22 mouse cellular contexts compared by ENCODE assay signal in the genomic region with DNA sequence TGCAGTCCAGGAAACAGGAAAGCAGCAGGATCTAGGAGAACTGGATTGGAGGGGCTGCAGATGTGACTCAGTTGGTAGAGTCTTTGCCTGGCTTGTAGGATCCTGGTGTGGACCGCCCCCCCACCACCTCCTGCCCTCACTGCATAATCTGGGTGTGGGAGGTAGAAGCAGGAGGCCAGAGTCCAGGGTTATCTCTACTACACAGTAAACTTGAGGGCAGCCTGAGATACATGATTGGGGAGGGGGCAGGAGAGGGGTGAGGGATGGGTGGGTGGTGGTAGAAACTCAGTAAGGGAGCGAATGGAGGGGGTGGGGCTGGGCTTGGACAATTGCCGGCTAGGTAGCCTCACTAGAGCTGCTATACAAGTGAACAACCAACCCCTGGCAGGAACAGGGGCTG. TPM values are rescaled to one million over a fixed set of nuclear protein-coding genes. Genes with fewer than 3 reads are reported as not detected.
DNase-seq lines count a peak whose midpoint lies in the region; ATAC-seq and TF ChIP-seq lines count a peak whose summit lies in the region.
"Had no signal": no experiment of that assay in that cellular context is flagged by ENCODE, and none has a peak within 500 bp of the region (broad histone marks: within the 10 kb centered on the region; RNA-seq: fewer than 3 reads in every experiment).

No protein-coding gene starts in this region.

- no peaks in the 10 kb centered on the region for H3K36me3 ChIP-seq in forebrain, embryonic 10.5 days (replicated peaks)
- no peaks in the 10 kb centered on the region for H3K36me3 ChIP-seq in forebrain, embryonic 15.5 days
- H3K36me3 ChIP-seq in lung, postnatal 0 days (ENCODE audit: insufficient read depth, low read length): no peaks in the 10 kb centered on the region
- no peaks in the 10 kb centered on the region for H3K36me3 ChIP-seq in liver, embryonic 15.5 days (replicated peaks)
- H3K36me3 ChIP-seq in neural tube, embryonic 15.5 days: no peaks in the 10 kb centered on the region

- H3K9me3 ChIP-seq in forebrain, embryonic 10.5 days: no peaks in the 10 kb centered on the region
- H3K9me3 ChIP-seq in forebrain, embryonic 15.5 days: no peaks in the 10 kb centered on the region
- no peaks in the 10 kb centered on the region for H3K9me3 ChIP-seq in lung, postnatal 0 days (ENCODE audit: low read length)
- H3K9me3 ChIP-seq in liver, embryonic 15.5 days (replicated peaks): no peaks in the 10 kb centered on the region
- no peaks in the 10 kb centered on the region for H3K9me3 ChIP-seq in neural tube, embryonic 15.5 days (replicated peaks)

- no peak for ATAC-seq in forebrain, embryonic 15.5 days (replicated peaks)
- no peak for ATAC-seq in lung, postnatal 0 days
- ATAC-seq in liver, embryonic 15.5 days (ENCODE audit: insufficient read depth): peak; percentile 63
- no peak for ATAC-seq in neural tube, embryonic 15.5 days (ENCODE audit: low FRiP score)

- DNase-seq in forebrain, embryonic 10.5 days (ENCODE audit: extremely low spot score, low spot score): no peak
- no peak for DNase-seq in lung, postnatal 0 days (ENCODE audit: low spot score)
- no peak for DNase-seq in lung, postnatal 10 days
- DNase-seq in layer of hippocampus, postnatal 25 days (ENCODE audit: extremely low spot score in 1 of 2, low spot score in 1 of 2): no peak
- no peak for DNase-seq in T-cell, adult 2 months (ENCODE audit: low spot score)
- DNase-seq: adrenal gland, postnatal 14 days; cerebellum, adult 9-11 months; heart, postnatal 10 days; kidney, postnatal 25 days; retina, postnatal 1 day; spleen, adult 18-20 months had no signal

- peaks cover 69% of the 10 kb centered on the region for H3K27me3 ChIP-seq in forebrain, embryonic 10.5 days (ENCODE audit: poor library complexity, severe bottlenecking)
- H3K27me3 ChIP-seq in forebrain, embryonic 15.5 days: no peaks in the 10 kb centered on the region
- H3K27me3 ChIP-seq in lung, postnatal 0 days (replicated peaks; ENCODE audit: insufficient read depth, low read length): no peaks in the 10 kb centered on the region
- no peaks in the 10 kb centered on the region for H3K27me3 ChIP-seq in liver, embryonic 15.5 days
- peaks cover 8% of the 10 kb centered on the region; the same call in 1 of the 2 replicates for H3K27me3 ChIP-seq in neural tube, embryonic 15.5 days (replicated peaks)
- H3K27me3 ChIP-seq: CH12.LX had no signal

- no peak overlapping the region for H3K9ac ChIP-seq in forebrain, embryonic 15.5 days (replicated peaks)
- no peak overlapping the region for H3K9ac ChIP-seq in lung, postnatal 0 days (replicated peaks; ENCODE audit: low read depth)
- H3K9ac ChIP-seq in liver, embryonic 15.5 days: no peak overlapping the region
- H3K9ac ChIP-seq in neural tube, embryonic 15.5 days (replicated peaks): no peak overlapping the region

- H3K27ac ChIP-seq in forebrain, embryonic 10.5 days: peak overlapping the region; percentile 66
- H3K27ac ChIP-seq in forebrain, embryonic 15.5 days (replicated peaks): no peak overlapping the region
- H3K27ac ChIP-seq in lung, postnatal 0 days (ENCODE audit: low read length): peak overlapping the region; percentile 38; the same call in 1 of the 2 replicates
- peak overlapping the region; percentile 24 for H3K27ac ChIP-seq in liver, embryonic 15.5 days (replicated peaks)
- no peak overlapping the region for H3K27ac ChIP-seq in neural tube, embryonic 15.5 days (replicated peaks)

- no peak for TF ChIP-seq CTCF in lung, postnatal 0 days (IDR thresholded peaks at IDR 0.05)

- WGBS in forebrain, embryonic 10.5 days: 64% methylated on average over 3 of the region's 3 CpGs
- WGBS in forebrain, embryonic 15.5 days: 64% methylated on average over 3 of the region's 3 CpGs
- 35% methylated on average over 3 of the region's 3 CpGs for WGBS in lung, postnatal 0 days
- 11% methylated on average over 3 of the region's 3 CpGs for WGBS in liver, embryonic 15.5 days (ENCODE audit: insufficient replicate concordance)
- 47% methylated on average over 3 of the region's 3 CpGs for WGBS in neural tube, embryonic 15.5 days

- no peak overlapping the region for H3K4me2 ChIP-seq in forebrain, embryonic 15.5 days (replicated peaks)
- H3K4me2 ChIP-seq in lung, postnatal 0 days (replicated peaks; ENCODE audit: low read depth, low read length): no peak overlapping the region
- peak overlapping the region; percentile 36 for H3K4me2 ChIP-seq in liver, embryonic 15.5 days
- no peak overlapping the region for H3K4me2 ChIP-seq in neural tube, embryonic 15.5 days

- H3K4me1 ChIP-seq in forebrain, embryonic 10.5 days: peaks cover 55% of the 10 kb centered on the region
- H3K4me1 ChIP-seq in forebrain, embryonic 15.5 days: peaks cover 5% of the 10 kb centered on the region
- peaks cover 5% of the 10 kb centered on the region; the same call in 1 of the 2 replicates for H3K4me1 ChIP-seq in lung, postnatal 0 days (ENCODE audit: insufficient read depth, low read depth, low read length)
- peaks cover 49% of the 10 kb centered on the region for H3K4me1 ChIP-seq in liver, embryonic 15.5 days (replicated peaks)
- peaks cover 15% of the 10 kb centered on the region for H3K4me1 ChIP-seq in neural tube, embryonic 15.5 days

- H3K4me3 ChIP-seq in forebrain, embryonic 10.5 days: no peak overlapping the region
- H3K4me3 ChIP-seq in forebrain, embryonic 15.5 days: no peak overlapping the region
- H3K4me3 ChIP-seq in lung, postnatal 0 days (ENCODE audit: low read depth, low read length): no peak overlapping the region
- H3K4me3 ChIP-seq in liver, embryonic 15.5 days (replicated peaks): no peak overlapping the region
- H3K4me3 ChIP-seq in neural tube, embryonic 15.5 days (replicated peaks): no peak overlapping the region

- no peak for TF ChIP-seq EP300 in lung, postnatal 0 days (IDR thresholded peaks at IDR 0.05)

RNA-seq across cellular contexts. Expression of a gene that starts 38.3 kb away (rescaled TPM):
- polyA plus RNA-seq in forebrain, embryonic 10.5 days (2016; fragmentation: Nextera tagmentation; extraction: Ambion mirVana): not detected in 2 replicates
- not detected in 2 replicates for polyA plus RNA-seq in forebrain, embryonic 15.5 days (2015; fragmentation: Nextera tagmentation; extraction: Ambion mirVana)
- polyA plus RNA-seq in lung, postnatal 0 days (2015; fragmentation: Nextera tagmentation; extraction: Ambion mirVana): not detected in 2 replicates
- polyA plus RNA-seq in liver, embryonic 15.5 days (2015; fragmentation: Nextera tagmentation; extraction: Ambion mirVana): not detected in 2 replicates
- not detected in 2 replicates for polyA plus RNA-seq in neural tube, embryonic 15.5 days (2015; fragmentation: Nextera tagmentation; extraction: Ambion mirVana)
- not detected for total RNA-seq in layer of hippocampus, postnatal 25 days (2021)
- total RNA-seq: adrenal gland, postnatal 14 days; CH12.LX; gastrocnemius, postnatal 4 days; heart, postnatal 10 days; layer of hippocampus, postnatal 10 days; megakaryocyte, adult 5-6 weeks; monocyte, adult 5-6 weeks had no signal
- polyA plus RNA-seq: limb, embryonic 11.5 days; neural tube, embryonic 14.5 days; thymus, postnatal 0 days had no signal

Comparison
In these comparisons a context has a peak if more than half of its experiments do, and no peak if none do; other contexts are left out.
1. H3K27ac ChIP-seq: peak in forebrain, embryonic 10.5 days (single experiment), lung, postnatal 0 days (single experiment) and liver, embryonic 15.5 days (single experiment); none in forebrain, embryonic 15.5 days (single experiment) and neural tube, embryonic 15.5 days (single experiment).